ENCODE assay signal across 8 mouse cellular contexts in the genomic region with DNA sequence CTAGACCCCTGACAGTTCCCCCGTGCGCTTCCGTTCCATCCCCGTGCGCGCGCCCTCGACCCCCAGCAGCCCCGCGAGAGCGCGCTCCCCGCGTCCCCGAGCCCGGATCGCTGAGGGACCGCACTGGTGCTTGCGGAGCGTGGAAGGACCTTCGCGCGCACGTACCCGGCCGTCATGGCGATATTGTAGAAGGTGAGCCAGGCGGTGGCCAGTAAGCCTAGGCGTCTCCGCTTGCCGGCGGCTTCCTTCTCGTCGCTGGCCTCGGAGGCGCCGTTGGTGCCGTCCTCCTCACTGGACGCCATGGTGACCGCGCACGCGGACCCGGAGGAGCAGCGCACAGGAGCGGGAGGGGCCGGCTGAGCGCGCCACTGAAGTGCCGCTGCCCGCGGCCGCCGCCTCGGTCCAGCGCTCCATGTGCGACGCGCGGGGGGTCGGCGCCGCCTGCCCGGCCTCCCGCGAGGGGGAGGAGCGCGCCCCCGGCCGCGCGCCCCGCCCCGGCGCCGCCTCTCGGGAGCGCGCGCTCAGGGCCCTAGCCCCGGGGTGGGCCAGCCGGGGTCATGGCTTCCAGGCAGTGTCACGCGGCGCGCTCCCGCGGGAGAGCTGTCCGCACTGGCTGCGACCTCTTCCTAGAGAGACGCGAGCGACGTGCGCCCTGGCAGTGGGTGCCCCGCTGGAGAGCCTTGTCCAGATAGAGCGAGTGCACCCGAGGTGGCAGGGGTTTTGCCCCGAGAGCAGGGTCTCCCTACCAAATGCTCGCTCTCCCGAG. TPM values are rescaled to one million over a fixed set of nuclear protein-coding genes. Genes with fewer than 3 reads are reported as not detected.
DNase-seq lines count a peak whose midpoint lies in the region; ATAC-seq and TF ChIP-seq lines count a peak whose summit lies in the region.

A gene (minus strand): TSS at position 570 of the 766 bp plus-strand sequence.

- peak within 1 kb of the TSS; percentile 73 for H3K9ac ChIP-seq in MEL (ENCODE audit: control insufficient read depth, low read depth, low read length, poor library complexity, severe bottlenecking)

- H3K4me1 ChIP-seq in MEL (ENCODE audit: control insufficient read depth in 1 of 2, insufficient read depth in 2 of 2, low read length in 2 of 2): peaks cover 0 to 2% of the 10 kb centered on the region in 2 experiments; a peak in 1 of 4 replicates

- TF ChIP-seq RAD21 in MEL (IDR thresholded peaks at IDR 0.05; ENCODE audit: low read depth, low read length): no peak

- DNase-seq in MEL (ENCODE audit: low read depth, low spot score): peak; percentile 72
- DNase-seq in cerebellum, adult 8-10 months: peak; percentile 82
- DNase-seq in layer of hippocampus, postnatal 14 days (ENCODE audit: low spot score in 2 of 2): peak; percentile 90 to 92
- DNase-seq in lung, postnatal 10 days: peak; percentile 88
- DNase-seq in ovary, postnatal 36 days (ENCODE audit: low spot score): peak; percentile 75
- peak; percentile 93 for DNase-seq in thymus, postnatal 14 days

- peak within 1 kb of the TSS; percentile 4; the same call in 1 of the 2 replicates for H3K27ac ChIP-seq in MEL (ENCODE audit: control insufficient read depth, low read depth, low read length)

- H3K36me3 ChIP-seq in MEL (ENCODE audit: control insufficient read depth in 1 of 2, insufficient read depth in 2 of 2, low read length in 2 of 2): no peaks in the 10 kb centered on the region

- no peak for TF ChIP-seq CTCF in MEL (IDR thresholded peaks at IDR 0.05 in 2 of 3, conservative IDR thresholded peaks at IDR 0.05 in 1 of 3; ENCODE audit: control insufficient read depth in 1 of 3, insufficient read depth in 1 of 3, low read depth in 2 of 3, low read length in 3 of 3, poor library complexity in 1 of 3, severe bottlenecking in 1 of 3)

- H3K79me2 ChIP-seq in MEL (ENCODE audit: control insufficient read depth, insufficient read depth, low read length, poor library complexity): peaks cover 4% of the 10 kb centered on the region; the same call in 1 of the 2 replicates

- no peaks in the 10 kb centered on the region for H3K9me3 ChIP-seq in MEL (replicated peaks; ENCODE audit: insufficient read depth, low read length)

- no peaks in the 10 kb centered on the region for H3K27me3 ChIP-seq in MEL (ENCODE audit: control insufficient read depth in 1 of 2, insufficient read depth in 2 of 2, low read length in 2 of 2)

- TF ChIP-seq POLR2A in MEL (IDR thresholded peaks at IDR 0.05; ENCODE audit: control insufficient read depth in 1 of 2, insufficient read depth in 1 of 2, low read depth in 1 of 2, low read length in 2 of 2, poor library complexity in 1 of 2): no peak

- TF ChIP-seq EP300 in MEL (IDR thresholded peaks at IDR 0.05; ENCODE audit: low read depth in 1 of 2, low read length in 2 of 2): no peak

- H3K4me3 ChIP-seq in MEL (ENCODE audit: control insufficient read depth in 1 of 2, insufficient read depth in 1 of 2, low read depth in 2 of 2, low read length in 2 of 2): peak within 1 kb of the TSS; percentile 77 to 90

- ATAC-seq in frontal cortex, adult (ENCODE audit: low TSS enrichment): peak; percentile 89
- ATAC-seq in hematopoietic stem cell, adult 5-6 weeks (replicated peaks in 1 of 2; ENCODE audit: insufficient read depth in 1 of 2, low FRiP score in 2 of 2, low TSS enrichment in 1 of 2, low read depth in 1 of 2, poor library complexity in 2 of 2, severe bottlenecking in 2 of 2): peak; percentile 80 to 90

TF ChIP-seq in MEL, 35 proteins besides CTCF, POLR2A, EP300 and RAD21:
- no peak for TF ChIP-seq MAZ (IDR thresholded peaks at IDR 0.05; ENCODE audit: low read depth, low read length)
- TF ChIP-seq NELFE (IDR thresholded peaks at IDR 0.05; ENCODE audit: low read depth, low read length): no peak
- TF ChIP-seq RCOR1 (IDR thresholded peaks at IDR 0.05; ENCODE audit: low read depth, low read length): no peak
- TF ChIP-seq TBP (IDR thresholded peaks at IDR 0.05; ENCODE audit: low read depth, low read length): no peak
- TF ChIP-seq E2F4 (IDR thresholded peaks at IDR 0.05; ENCODE audit: borderline replicate concordance, low read depth, low read length): no peak
- no peak for TF ChIP-seq CHD1 (IDR thresholded peaks at IDR 0.05; ENCODE audit: low read depth, low read length)
- TF ChIP-seq NRF1 (IDR thresholded peaks at IDR 0.05; ENCODE audit: insufficient read depth, low read depth, low read length, poor library complexity, severe bottlenecking): no peak
- no peak for TF ChIP-seq POLR2AphosphoS5 (IDR thresholded peaks at IDR 0.05; ENCODE audit: borderline replicate concordance, low read depth, low read length)
- TF ChIP-seq KAT2A (conservative IDR thresholded peaks at IDR 0.05; ENCODE audit: low read depth, low read length): no peak
- no peak for TF ChIP-seq HCFC1 (IDR thresholded peaks at IDR 0.05; ENCODE audit: low read depth, low read length)
- TF ChIP-seq USF2 (IDR thresholded peaks at IDR 0.05; ENCODE audit: borderline replicate concordance in 1 of 2, insufficient read depth in 1 of 2, low read depth in 1 of 2, low read length in 2 of 2): no peak
- TF ChIP-seq ELF1 (IDR thresholded peaks at IDR 0.05; ENCODE audit: low read depth, low read length): no peak
- no peak for TF ChIP-seq ZMIZ1 (IDR thresholded peaks at IDR 0.05; ENCODE audit: low read depth, low read length)
- no peak for TF ChIP-seq TAL1 (IDR thresholded peaks at IDR 0.05; ENCODE audit: low read length)

RNA-seq across cellular contexts. Expression of the gene that starts here (rescaled TPM):
- total RNA-seq in MEL (2012; rRNA removed): 10.7 and 14.6 TPM in 2 replicates
- 10 to 100 TPM in 1 of 2 experiments, not detected in 1; 23.1 TPM for polyA plus RNA-seq in MEL (2012; ENCODE audit: insufficient read depth in 1 of 2, insufficient read length in 2 of 2, low read depth in 1 of 2, low replicate concordance in 2 of 2, missing spikeins in 1 of 2)
- total RNA-seq in hematopoietic stem cell, adult 5-6 weeks (2017): 31.3 and 52.2 TPM in 2 replicates
- total RNA-seq in layer of hippocampus, postnatal 14 days (2021): 10 to 100 TPM; 27.3 to 32.6 TPM

Comparison
In these comparisons a context has a peak if more than half of its experiments do, and no peak if none do; other contexts are left out.
1. Peak in every context shown above with its lines: DNase-seq, ATAC-seq, H3K4me3 ChIP-seq and H3K27ac ChIP-seq.